Mouse (Mus musculus): ENCODE measurements around the gene Lrmda.

The Lrmda gene

GRCm38 (mm10) chr14:22435860-22436377 is 416.4 kb downstream of the Lrmda start:
- DNase-seq = no peak

- no peak for DNase-seq
Observed at GRCm38 (mm10) chr14:22440341-22440999, 421.0 kb downstream of the Lrmda start.

DNA sequence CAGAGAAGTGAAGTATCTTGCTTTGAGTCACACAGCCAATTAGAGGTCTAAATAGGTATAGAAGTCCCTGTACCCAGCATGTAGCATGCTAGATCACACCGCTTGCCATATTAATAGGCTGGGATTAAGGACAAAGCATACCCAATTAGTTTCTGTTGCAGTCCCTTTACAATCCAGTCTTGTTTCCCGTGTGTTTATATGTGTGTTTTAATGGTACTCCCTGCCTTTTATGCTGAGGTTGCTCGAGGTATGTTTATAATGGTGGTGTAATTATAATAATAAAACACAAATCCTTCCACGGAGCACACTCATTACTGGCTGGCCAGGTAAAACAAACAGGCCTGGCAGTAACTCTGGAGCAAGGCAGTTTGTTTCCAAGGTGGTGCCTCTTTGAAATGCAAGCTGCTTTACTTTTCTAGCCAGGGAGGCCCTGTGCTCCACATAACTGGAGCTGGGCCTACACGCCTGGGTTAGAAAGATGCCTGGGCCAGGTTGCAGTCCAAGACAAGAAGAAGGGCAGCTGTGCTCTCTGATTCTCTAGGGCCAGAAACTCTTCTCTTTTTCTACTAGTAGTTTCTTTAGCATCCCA is 422.4 kb downstream of the Lrmda start:
- DNase-seq = no peak

DNA sequence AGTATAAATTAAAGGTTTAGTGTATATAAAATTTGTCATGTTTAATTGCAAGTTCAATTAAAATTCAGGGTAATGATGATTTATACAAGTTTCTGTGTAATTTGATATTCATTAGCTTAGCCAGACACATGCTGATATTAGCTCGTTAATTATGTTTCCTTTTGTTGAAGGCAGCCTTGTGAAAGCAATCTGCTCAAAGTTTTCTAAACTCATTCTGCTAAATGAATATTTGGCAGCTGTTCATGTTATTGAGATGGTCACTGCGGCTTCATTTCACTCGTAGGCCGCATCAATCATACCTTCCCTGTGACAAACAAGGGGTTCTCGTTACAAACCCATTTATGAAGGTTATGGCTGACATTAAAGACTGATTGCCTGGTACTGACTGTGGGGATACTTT is 423.2 kb downstream of the Lrmda start:
- no peak for DNase-seq

- peak; percentile 32 for DNase-seq
Observed at GRCm38 (mm10) chr14:22444541-22444940, 425.0 kb downstream of the Lrmda start.

DNA sequence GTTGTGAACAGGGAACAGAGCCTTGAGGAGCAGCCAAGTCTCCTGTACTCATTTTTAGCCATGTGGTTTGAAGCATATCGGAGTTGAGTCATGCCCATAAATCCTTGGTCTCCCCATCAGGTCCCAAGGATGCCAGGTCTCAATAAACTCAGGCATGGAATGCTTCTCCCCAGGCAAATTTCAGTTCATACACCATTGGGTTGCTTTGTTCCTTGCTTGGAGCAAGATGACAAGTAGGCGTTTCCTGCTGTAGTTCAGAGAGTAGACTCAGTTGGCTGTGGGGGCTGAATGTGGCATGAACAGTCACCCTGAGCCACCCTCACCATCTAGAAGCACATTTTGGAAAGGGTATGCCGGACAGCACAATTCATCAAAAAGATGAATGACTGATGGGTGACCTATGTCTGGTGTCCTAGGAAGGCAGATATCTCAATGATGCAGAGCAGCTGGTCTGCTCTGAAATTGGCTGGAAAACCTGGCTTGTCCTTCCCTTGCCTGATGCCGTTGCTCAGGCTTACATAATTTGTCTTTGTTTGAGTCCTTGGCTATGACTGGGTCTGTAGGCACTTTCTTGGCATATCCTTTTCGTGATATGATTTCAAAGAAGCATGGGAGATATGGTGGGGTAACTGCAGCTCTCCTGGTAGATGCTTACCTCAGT is 425.8 kb downstream of the Lrmda start:
- DNase-seq = no peak

DNA sequence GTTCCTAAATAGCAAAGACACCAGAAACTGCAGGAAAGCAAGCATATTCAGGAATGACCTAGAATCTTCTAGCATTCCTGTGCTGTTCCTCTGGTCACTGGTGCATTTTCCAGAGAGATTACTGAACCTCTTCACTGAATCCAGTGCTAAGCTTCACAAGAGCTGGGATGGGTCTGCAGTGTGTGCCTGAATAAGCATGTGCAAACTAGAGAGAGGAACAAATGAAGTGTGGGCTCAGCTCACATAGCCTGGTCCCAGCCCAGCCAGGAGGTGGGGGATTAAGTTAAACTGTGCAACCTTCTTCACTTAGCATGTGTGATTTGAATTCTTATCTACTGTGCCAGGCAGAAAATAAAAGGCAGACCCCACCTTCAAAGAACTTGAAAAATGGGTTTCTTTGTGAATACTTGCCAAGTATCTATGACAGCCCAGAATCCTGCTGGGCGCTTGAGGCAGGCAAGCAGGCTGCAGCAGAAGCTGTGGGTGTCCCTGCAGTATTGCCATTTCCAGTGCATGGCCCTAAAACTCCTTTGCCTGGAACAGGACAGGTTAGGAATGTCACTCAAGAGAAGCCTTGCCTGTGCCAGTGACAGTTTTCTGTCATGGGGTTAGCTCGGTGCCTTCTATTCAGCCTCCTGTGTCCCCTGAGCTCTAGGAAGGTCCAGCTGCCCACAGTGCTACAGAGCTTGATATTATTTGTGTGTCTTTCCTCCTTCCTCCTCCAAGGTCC is 426.5 kb downstream of the Lrmda start:
- DNase-seq = no peak

DNA sequence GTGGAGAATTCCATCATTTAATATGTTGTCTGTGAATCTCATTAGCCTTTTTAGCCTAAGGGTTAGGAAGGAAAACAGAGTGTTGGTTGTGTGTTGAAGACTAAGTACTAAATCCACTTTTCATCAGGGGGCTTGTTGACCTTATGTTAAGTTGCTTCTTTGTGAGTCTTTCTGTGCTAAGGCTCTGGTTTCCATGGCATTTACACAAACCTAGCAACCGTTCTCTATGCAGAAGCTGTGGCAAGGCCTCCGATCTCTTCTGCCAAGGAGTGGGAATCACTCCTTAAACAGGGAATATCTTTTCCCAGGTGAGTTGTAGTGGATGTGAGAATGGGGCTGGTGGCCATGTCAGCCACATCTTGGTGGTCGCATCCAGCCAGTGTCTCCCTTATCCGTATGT is 432.1 kb downstream of the Lrmda start:
- DNase-seq = no peak

GRCm38 (mm10) chr14:22464314-22464713 is 444.8 kb downstream of the Lrmda start:
- DNase-seq = no peak

GRCm38 (mm10) chr14:22471041-22471440 is 451.5 kb downstream of the Lrmda start:
- no peak for DNase-seq

DNA sequence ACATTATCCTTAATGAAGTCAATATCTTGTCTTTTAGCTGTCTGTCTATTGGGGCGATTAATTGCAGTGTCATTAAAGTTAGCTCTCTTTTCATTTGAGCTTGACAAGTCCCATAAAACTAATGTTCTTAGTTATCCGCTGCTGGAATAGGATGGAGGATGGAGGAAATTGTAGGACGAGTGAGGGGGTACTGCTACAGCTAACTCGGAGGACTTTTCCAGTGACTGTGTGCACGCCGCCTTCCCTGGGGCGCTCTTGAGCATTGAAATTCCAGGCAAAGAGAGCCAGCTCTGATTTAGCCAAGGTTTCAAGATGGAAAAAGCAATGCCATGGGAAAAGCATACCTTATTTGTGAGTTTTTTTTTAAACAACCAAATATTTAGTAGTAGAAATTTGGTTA is 453.9 kb downstream of the Lrmda start:
- no peak for DNase-seq

GRCm38 (mm10) chr14:22473991-22474390 is 454.5 kb downstream of the Lrmda start:
- no peak for DNase-seq

DNA sequence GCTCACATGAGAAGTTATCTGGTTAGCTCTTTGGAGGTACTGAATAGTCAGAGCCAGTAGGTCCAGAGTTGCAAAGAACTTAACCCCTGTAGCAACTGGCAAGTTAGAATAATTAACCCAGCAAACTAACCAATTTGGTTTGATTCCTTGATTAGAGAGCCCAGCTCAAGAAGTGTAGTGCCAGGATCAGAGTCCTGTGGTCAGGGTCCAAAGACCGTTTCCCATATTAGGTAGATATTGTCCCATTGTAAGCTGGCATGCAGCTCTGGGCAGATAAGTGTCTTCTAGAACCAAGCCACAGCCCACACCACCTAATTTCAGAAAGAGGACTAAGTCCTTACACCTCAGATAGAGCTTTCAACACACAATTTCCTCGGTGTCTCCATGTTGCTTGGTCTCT is 473.8 kb downstream of the Lrmda start:
- peak; percentile 79 for DNase-seq

GRCm38 (mm10) chr14:22494290-22494689 is 474.8 kb downstream of the Lrmda start:
- no peak for DNase-seq

DNA sequence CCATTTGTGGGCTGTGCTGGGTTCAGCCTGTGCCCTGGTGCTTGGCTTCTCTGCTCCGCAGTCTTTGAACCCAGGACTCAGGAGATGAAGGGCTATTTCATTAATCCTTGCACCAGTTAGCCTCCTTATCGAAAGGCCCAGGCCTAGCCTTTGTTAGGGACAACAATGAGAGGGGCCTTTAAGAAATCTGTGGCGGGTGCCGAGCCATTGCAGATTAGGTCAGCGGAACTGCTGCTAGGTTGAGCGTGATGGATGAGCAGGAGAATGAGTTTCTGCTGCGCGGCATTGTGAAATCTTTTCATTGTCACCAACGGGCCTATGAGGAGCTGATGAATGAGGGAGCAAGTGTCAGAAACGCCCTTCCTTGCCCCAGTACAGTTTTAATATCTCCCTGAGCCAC is 475.4 kb downstream of the Lrmda start:
- no peak for DNase-seq

DNA sequence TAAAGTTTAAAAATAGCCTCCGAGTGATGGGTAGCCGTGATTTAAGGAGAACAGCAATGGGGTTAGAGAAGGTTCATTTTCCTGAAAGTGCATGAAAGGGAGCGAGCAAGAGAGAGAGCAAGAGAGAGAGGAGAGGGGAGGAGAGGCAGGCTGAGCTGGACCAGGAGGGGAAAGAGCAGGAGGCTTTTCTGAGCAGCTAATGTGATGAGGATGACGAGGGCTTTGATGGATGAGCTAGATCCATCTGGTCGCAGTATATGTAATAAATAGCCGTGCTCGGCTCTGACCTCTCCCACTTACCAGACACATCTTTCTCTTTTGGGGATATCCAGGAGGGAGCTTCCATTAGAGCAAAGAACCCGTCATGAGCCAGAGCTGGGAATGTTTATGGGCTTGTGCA is 475.8 kb downstream of the Lrmda start:
- DNase-seq = no peak

DNA sequence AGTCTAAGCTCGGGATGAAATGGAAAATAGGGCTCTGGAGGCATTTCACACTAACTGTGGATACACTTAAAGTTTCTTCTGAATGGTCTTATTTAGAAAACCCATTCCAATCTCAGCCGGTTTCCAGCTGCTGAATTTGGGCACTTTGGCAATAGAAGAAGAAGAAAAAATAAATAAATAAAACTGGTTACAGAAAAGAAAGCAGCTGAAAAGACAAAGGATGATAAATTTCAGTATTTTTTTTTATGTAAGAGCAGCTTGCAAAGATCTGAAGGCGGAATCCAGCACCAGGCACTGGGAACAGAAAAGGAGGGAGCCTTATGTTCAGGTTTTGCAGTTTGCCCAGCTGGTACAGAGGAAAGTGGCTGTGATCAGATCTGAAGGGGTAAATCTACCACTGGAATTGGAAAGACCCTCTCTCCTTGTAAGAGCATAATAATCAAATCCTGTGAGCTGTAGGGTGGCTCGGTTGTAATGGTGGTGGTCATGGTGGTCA is 478.2 kb downstream of the Lrmda start:
- no peak for DNase-seq

DNA sequence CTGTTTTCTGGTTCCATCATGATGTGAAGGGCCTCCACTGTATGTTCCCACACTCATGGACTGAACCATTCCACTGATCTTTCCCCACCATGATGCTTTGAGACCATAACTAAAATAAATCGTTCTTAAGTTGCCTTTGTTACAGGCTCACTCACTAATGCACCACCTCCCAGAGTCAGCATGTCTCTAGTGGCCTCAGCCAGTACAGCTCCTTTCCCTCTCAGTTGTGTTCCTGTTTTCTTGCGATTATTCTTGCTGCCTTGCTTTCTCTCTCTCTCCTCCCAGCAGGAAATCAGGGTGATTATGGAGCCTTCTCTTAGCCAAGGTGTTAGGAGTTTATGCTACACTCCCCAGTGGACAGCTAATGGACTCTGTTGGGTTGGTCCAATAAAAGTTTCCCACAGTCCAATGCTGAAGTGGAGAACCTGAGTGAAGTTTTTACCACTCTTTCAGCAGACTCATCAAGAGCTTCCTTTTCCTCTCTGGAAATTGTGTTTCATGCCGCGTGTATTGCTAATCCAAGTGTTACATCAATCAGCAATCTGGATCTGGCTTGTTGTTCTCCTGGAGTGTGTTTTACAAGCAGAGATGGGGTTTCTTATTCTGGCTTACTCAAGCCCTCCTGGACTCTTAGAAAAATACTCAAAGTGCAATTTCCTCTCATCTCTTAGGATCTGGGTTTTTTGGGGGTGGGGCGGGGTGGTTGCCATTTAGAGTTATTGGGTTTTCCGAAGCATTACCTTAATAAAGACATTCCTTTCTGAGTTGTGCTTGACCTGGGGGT is 490.4 kb downstream of the Lrmda start:
- no peak for DNase-seq

DNA sequence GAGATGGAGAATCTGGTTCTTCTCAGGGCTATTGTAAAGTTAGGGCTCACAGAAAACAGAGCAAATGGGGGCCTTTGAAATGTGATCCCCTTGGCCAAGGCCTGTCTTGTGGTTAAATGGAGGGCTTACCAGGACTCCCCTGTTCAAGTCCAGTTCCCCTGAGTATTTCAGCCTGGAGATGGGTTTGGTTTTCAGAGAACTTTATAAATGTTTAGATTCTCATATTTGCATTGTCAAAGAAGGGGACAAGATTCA is 490.9 kb downstream of the Lrmda start:
- DNase-seq = no peak

- peak; percentile 9 for DNase-seq
Observed at GRCm38 (mm10) chr14:22514362-22515084, 495.0 kb downstream of the Lrmda start.

DNA sequence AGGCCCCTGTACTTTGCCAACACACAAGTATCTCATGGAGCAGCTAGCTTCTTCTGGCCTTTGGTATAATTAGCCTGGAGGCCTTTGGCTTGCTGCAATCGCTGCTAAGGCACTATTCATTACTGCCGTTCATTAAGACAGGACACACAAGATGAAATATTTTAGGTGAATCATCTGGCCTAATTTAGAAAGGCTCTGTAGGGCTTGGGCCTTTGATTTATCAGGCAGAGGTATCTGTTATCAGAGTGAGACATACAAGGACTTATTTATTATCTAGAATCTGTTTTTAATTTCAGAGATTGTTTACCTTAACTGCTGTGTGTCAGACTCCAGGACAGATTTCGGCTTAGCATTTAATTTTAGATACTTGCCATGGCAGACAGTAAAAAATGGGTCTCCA is 511.2 kb downstream of the Lrmda start:
- no peak for DNase-seq

GRCm38 (mm10) chr14:22533501-22533900 is 514.0 kb downstream of the Lrmda start:
- peak; percentile 13 for DNase-seq

Measured in kidney, adult 9 months (tissue).